Mouse (Mus musculus) adrenal gland, adult 18-20 months (tissue): ENCODE results near the gene Tmem204. TPM values are rescaled to one million over a fixed set of nuclear protein-coding genes. Genes with fewer than 3 reads are reported as not detected.
"Not testable (repeated sequence)": the region's sequence is repeated elsewhere in the genome, so short reads cannot be mapped to it uniquely, and the experiment has no call there.

Source experiments
- DNase-seq, 2 experiments: peaks; one replicate each; pipeline ENCODE4 v3.0.0; 2021 to 2022; ENCODE audit warnings: low spot score in 2 of 2
- long read RNA-seq, 2 experiments: library from polyadenylated mRNA; stranded (forward); transcript quantifications; one replicate each; pipeline ENCODE4 v2.0.0; 2021
- total RNA-seq, 2 experiments: library from RNA; stranded (reverse); gene quantifications; 1 replicate in 1 of 2; 2 replicates in 1 of 2; pipeline ENCODE4 v1.2.3; 2021

Gene Tmem204
- total RNA-seq = 10 to 100 TPM; 43.2 to 45.6 TPM
- long read RNA-seq, experiment 1, transcript Tmem204-201 (3 exons, 1,846 nt) = major isoform, 34 of 36 reads
- long read RNA-seq, experiment 1, partial matches to known transcripts = 0 of 36 reads
- long read RNA-seq, experiment 1, other reads (novel, unspliced or antisense) = 1 of 36 reads
- long read RNA-seq, experiment 2, transcript Tmem204-201 (3 exons, 1,846 nt) = major isoform, 81 of 87 reads
- long read RNA-seq, experiment 2, partial matches to known transcripts = 0 of 87 reads
- long read RNA-seq, experiment 2, other reads (novel, unspliced or antisense) = 3 of 87 reads

DNA sequence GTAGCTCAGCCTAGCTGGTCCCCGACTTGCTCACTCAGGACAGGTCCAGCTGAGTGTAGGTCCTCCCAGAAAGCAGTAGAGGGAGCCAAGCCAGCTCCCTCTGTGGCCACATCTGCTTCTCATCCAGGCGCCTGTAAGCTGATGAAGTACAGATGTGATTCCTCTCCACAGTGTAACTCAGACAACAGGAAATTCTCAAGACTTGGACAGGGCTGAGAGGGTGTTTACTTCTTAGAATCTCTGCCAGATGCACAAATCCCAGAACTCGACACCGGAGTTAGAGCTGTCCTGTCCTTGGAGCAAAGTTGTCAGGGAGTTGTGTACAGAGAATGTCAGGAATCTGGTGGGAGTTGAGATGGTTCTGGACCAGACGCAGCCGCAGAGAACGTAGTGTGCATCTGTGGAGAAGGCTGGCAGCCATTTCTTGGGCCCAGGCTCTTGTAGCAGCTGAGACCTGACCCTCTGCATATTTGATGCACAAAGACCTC is at the start of gene Tmem204:
Tmem204 (minus strand) TSS at position 148 of the 488 bp plus-strand sequence.
- DNase-seq = no peak

DNA sequence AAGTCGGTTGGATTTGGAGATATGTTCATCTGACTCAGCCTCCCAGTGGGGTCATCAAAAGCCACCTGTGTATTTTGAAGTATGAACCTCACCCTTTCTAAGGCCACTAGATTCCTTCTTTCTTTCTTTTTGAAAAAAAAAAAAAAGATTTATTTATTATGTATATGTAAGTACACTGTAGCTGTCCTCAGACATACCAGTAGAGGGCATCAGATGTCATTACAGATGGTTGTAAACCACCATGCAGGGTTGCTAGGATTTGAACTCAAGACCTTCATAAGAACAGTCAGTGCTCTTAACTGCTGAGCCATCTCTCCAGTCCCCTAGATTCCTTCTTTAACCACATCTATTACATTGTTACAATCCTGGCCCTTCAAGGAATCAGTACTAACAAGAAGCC is 46.7 kb upstream of the Tmem204 start:
- DNase-seq = no peak

DNA sequence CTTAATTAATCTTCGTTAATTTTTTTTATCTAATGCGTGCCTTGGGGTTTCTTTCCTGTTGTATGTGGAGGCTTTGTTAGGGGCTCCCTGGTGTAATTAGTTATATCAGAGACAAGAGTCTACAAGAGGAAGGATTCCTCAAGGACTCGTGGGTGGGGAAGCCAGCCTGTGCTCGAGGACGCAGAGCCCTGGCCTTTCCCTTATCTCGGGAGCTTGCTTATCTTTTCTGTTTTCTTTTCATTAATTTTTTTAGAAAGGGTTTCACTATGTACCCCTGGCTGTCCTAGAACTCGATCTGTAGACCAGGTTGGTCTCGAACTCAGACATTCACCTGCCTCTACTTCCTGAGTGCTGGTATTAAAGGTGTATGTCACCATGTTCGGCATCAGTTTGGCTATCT is 44.3 kb upstream of the Tmem204 start:
- no peak for DNase-seq

DNA sequence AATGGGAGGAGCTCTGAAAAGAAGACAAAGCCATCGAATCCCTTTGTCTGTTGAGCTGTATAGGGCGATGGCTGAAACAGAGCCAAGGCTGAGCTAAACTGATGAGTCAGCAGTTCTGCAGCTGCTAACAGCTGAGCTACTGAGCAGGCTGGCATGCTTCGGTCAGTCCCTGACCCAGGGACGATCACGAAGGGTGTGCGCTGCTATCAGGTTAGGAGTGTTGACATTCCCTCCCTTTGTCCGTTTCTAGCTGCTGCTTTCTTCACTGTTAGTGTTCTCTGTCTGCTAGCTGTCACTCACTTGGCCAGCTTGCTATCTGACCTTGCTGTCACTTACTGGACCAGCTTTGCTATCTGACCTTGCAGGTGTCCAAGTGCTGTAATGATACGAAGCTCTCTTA is 43.7 kb upstream of the Tmem204 start:
- DNase-seq = peak in 1 of 2 experiments; percentile 21

DNA sequence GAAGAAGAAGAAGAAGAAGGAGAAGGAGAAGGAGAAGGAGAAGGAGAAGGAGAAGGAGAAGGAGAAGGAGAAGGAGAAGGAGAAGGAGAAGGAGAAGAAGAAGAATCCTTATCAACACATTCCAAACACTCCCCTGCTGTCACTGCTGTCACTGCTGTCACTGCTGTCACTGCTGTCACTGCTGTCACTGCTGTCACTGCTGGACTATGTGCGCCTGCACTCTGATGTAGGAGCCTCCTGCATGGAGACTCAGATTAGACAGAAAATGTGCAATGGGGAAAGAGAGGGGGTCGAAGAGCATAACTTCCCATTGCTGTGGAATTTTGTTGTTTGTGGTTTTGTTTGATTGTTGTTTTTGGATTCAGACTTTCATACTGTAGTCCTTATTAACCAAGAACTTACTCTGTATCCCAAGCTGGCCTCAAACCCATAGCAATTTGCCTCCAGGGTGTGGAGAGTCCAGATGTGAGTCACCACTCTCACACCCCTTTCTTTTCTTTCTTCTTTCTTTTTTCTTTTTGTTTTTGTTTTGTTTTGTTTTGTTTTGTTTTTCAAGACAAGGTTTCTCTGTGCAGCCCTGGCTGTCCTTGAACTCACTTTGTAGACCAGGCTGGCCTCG is 42.2 kb upstream of the Tmem204 start:
- DNase-seq = not testable (repeated sequence)

DNA sequence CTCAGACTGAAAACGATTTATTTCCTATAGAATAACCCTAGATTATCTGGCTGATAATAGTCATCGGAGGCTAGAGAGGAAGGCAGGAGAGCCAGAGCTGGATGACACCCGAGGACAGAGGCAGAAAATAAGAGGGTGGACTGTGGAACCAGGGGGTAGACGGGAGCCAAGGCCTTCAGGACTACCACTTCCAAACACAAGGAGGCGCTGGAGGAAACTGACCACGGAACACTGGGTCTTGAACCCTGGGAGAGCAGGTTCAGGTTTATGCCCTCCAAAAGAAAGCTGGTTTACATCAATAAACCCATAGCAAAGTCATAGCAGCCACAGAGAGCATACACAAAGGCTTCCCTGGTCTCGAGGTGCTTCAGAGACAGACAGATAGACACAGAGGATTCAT is 40.6 kb upstream of the Tmem204 start:
- no peak for DNase-seq

DNA sequence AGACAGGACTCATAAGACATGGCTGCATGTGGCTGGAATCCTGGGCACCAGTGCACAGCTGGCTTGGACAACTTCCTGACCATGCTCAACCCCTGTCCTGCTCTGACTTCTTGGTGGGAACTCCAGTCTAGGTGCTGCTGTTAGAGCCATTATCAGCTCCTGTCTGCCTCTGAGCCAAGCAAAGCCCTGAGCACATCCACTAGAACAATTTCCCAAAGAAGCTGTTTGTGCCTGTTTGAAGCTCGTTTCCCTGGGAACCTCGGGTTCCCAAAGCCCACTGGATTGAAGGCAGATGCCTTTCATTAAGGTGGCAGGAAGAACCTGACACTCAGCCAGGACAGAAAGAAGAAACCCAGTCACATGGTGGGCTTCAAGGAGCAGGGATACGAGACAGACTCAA is 37.0 kb upstream of the Tmem204 start, which contains the start of gene Ptx4:
Ptx4 (plus strand) TSS at position 355 of the 400 bp plus-strand sequence.
- no peak for DNase-seq

DNA sequence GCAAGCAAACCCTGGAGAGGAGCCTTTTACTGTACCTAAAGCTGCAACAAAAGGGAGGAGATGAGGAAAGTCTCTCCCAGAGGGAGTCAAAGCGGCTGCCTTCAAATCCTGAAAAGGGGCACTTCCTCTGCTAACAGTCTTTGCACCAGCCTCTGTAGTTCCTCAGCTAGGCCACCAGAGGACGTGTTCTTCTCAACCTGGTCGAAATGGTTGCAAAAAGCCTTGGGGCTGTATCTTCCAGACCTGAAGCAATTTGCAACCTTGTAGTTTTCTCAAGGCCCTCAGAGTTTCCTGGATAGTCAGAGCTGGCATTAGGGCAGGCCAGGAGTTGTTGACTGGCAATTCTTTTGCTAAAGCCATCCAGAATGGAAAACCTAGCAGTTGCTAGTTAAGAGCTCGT is 33.9 kb upstream of the Tmem204 start:
- peak in 1 of 2 experiments; percentile 40 for DNase-seq

DNA sequence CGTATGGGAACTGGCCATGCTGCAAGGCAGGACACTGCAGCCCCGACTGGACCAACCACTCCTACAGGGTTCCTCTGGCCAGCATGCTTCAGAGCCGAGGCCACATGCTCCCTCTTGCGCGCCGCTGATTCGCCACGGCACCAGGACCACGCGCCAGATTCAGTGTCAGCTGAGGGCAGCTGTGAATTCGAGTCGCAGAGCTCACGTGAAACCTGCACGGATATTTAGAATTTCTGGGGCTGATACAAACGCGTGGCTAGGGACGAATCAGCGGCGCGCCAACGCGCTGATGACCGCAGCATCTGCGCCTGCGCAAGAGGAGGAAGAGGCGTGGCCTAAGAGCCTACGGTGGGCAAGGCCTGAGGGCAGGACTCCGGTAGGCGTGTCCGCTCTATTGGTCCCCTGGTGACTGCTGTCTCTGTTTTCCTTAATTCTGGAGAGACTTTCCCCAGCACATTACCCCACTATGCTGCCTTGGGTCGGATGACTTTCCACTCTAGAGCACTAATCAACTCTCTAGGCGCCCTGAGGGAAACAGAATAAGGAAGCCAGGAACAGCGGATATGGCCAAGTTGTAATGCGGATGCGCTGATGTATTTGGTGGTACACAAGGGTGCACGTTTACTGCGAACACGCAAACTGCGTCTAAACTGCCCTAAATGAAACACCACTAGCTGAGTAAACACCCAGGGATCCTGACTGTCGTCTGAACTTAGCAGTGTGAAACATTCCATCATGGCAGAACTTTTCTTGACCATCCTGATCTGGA is 32.5 kb upstream of the Tmem204 start, which contains the start of gene Telo2:
Telo2 (minus strand) TSS at position 304 of the 769 bp plus-strand sequence.
- DNase-seq = peak; percentile 93 to 94

DNA sequence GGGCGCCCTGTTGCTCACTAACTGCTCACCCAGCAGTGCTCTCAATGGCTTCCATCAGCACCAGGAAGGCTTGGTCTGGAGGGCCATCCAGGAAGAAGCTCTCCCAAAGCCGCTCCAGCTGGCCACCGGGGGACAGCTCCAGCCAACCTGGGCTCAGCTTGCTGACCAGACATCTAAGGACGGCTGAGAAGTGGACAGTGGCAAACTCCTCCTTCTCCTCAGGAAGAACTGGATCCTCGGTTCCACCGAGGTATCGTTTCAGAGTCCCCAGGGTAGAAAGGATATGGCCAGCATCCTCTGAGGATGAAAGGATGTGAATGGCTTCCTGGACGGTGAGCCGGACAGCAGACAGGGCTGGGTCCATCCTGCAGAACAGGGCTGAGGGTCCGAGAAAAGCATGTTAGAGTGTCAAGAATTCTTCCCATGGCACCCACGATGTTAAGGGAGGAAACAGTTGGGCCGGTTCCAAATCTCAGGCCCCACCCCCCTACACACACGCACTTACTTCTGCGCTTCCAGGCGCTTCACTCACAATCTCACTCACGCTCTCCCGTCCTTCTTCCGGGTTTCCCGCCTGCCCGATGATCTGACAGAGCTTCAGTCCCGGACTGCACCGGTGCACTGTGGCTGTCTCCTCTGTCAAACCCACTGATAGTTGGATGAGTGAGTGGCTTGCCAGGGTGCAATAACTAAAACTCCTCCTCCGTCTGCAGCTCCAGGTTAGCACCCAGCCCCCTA is 31.7 kb upstream of the Tmem204 start:
- no peak for DNase-seq

DNA sequence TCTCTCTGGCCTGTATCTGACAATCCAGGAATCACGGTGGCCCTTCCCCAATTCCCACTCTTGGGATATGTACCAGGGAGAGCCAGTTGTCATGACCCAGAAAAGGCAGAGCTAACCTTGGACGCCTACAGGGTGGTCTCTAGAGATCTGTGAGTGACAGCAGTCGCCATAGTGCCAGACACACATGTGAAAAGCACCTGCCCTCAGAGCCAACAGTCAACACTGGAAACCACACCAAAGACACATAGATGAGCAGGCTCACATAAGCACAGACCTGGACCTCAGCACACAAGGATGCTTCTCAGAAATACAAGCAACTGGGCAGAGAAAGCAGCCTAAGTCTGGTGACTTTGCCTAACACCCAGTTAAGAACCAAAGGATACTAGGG is 29.0 kb upstream of the Tmem204 start:
- no peak for DNase-seq

DNA sequence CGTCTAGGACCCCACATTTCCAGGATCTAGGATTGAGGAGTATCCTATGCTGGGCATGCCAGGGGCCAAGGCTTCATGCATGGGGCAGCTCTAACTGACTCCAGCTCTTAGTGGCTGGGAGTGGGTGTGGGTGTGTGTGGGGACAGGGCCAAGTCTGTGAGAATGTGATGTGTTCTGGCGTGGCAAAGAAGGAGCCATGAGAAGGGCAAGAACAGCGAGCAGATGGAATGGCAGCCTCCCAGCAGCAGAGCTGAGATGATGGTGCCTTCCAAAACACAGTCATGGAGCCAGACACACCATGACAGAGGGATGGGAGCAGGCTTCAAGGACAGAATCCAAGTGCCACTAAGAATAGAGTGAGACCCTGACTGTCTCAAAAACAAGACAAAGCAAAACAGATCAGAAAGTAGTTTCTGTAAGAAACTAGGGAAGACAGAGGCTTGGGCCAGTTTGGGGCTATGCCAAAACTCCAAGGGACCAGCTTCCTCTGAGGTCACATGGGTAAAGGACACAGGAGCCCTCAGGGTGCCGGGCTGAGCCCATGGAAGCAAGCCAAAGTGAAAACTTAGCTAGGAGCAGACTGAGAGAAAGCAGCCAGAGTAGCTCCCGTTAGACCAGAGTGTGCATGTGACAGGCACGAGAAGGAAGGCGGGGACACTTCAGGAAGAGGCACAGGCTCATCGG is 28.5 kb upstream of the Tmem204 start:
- no peak for DNase-seq

DNA sequence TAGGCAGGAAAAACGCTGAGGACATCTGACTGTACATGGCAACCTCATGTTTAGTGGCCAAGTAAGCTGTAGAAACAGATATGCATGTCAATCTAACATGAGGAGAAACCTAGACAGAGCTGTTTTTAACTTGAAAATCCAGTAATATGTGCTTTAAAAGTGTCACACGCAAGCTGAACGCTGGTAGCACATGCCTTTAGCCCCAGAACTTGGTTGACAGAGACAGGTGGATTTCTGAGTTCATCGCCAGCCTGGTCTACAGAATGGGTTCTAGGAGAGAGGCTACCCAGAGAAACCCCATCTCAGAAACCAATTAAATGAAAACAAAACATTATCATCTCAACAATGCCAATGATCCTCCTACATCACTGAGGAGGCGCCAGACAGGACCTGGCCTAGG is 27.8 kb upstream of the Tmem204 start:
- DNase-seq = no peak

DNA sequence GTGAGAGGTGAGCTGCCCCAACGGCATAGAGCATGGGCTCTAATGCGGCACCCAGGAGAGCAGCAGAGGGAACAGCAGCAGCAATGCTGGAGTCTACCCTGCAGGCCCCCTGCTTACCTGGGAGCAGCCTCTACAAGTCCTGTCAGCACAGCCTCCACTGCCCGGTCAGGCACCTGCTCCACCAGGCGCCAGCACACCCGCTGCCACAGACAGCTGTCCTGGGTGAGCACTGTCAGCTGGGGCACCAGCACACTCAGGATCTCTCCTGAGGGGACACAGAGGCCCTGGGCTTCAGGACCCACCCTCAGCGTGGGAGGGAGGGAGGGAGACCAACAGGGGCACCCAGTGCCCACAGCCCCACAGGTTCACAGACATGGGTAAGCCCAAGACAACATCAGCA is 27.2 kb upstream of the Tmem204 start:
- DNase-seq = no peak

DNA sequence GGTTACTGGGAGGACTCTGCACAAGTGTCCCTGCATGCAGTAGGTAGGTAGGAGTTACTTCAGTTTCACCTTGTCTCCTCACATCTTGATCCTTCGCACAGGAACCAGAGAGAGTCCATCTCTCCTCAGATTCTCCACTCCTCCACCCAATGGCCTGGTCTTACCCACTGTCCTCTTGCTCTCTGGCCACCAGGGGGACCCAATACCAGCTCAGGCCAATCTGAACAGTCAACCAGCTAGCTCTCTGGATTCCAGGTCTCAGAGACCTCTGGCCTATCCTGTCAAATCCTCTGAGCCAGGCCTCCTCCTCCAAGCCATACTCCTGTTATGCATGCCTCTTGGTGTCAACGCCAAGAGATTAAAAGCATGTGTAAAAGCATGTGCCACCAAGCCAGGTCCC is 26.2 kb upstream of the Tmem204 start:
- no peak for DNase-seq

DNA sequence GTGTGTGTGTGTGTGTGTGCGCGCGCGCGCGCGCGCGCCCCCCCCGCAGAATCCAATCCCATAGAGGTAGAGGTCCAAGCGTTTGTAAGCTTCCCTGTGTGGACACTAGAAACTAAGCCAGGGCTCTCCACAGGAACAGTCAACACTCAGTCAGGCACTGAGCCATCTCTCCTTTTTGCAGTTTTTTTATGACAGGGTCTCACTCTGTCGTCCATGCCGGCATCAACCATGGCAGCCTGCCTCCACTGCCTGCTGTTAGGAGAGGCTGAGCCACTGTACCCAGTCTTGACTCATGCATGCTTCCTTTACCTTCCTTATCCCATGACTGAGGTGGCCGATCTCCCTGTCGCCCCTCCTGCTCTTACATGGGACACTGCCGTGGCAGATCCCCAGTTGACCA is 24.4 kb upstream of the Tmem204 start:
- no peak for DNase-seq

DNA sequence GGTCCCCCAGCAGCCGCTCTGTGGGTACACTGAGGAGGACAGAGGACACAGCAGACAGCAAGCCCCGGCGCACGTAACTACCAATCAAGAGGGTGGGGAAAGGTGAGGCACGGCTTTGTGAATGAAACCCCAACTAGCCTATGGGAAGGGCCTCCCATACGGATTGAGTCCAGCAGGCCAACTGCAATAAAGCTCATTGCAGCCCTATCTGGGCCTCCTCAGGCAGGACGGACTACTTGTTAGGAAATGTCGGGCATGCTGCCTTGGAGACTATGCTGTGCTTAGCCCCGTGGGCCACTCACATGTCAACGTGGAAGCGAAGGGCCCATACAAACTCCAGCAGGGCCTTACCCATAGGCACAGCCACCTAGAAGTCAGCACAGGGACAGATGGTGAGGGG is 17.9 kb upstream of the Tmem204 start:
- no peak for DNase-seq

DNA sequence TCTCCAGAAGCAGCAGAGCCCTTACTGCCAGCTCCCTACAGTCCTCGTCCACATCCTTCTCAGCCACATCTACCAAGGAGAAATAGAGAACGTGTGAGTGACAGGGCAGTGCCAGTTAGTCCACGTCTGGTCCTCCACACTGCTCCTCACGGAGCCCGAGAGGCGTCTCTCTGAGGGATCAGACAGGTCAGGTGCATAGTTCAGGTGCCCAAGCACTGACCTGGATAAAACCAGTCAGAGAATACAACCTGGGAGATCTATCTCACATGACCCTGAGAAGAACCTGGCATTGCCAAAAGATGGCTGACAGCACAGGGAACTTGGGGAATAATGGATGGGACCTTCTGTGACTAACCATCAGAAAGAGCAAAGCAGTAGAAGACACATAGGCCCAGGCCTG is 16.7 kb upstream of the Tmem204 start:
- no peak for DNase-seq

DNA sequence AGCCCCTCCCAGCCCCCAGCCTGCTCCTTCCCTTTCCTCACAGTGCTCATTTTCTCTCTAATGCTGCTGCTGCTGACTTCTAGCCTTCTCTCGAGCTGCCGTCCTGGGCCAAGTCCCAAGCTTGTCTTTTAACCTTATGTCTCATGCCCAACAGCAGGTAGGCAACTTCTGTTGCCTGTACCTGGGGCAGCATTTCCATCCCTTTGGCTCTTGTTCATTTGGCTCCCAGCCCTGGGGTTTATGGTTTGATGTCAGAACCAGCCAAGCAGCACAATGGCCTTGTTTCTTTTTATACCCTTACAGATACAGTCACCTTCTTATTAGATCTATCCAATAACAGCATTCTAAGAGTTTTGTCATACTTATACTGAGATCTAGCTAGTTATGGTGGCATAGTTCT is 12.8 kb upstream of the Tmem204 start:
- DNase-seq = no peak

DNA sequence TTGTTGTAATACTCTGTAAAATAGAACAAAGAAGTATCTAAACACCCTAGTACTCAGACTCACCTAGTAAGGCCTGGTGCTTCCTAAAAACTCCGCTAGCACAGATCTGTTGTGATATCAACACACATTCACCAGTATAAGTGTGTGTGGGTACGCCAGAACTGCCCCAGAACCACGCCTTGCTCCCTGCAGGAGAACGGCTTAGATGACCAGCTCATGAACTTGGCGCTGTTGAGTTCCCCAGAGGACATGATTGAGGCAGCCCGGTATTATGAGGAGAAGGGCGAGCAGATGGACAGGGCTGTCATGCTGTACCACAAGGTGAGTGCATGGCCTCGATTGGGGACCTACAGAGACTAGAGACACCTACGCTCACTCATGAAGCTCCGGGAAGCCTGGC is 7.1 kb upstream of the Tmem204 start:
- DNase-seq = no peak

DNA sequence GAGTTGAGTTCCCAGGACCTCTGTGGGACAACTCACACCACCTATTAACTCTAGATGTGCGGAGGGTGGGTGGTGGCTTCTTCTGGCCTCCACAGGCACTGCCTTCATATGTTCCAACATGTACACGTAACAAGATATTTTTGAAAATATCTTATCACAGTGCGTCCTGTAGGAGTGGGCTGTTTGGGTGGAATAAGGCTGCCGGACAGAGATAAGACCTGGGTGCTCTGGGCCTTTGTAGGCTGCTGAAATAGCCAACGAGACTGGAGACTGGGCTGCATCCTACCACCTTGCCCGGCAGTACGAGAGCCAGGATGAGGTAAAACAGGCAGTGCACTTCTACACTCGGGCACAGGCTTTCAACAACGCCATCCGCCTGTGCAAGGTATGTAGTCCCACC is 5.8 kb upstream of the Tmem204 start:
- no peak for DNase-seq
